Mouse (Mus musculus) mesoderm, embryonic 11.5 days (tissue): ENCODE results near the gene Styxl1.

Experiments used
- DNase-seq: peaks from one replicate; pipeline ENCODE4 v3.0.0-alpha.2; 2012; ENCODE audit warnings: low read depth, low spot score

The Styxl1 gene

DNA sequence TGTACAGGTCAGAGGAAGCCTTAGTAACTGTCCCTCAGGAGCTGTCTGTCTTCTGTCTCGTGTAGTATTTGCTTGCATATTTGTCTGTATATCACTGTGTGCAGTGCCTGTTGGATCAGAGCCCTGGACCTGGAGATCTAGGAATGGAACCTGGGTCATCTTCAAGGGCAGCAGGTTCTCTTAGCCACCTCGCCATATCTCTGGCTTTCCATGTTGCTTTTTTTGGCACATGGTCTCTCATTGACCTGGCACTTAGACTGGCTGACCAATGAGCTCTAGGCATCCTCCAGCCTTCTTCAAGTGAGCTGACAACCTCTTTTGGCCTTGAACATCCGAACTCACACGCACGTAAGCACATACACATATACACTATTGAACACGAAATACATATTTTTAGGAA is 76.0 kb downstream of the Styxl1 start:
- no peak for DNase-seq

- DNase-seq, result no peak
Measured at GRCm38 (mm10) chr5:135701601-135702000, 76.6 kb downstream of the Styxl1 start.

DNA sequence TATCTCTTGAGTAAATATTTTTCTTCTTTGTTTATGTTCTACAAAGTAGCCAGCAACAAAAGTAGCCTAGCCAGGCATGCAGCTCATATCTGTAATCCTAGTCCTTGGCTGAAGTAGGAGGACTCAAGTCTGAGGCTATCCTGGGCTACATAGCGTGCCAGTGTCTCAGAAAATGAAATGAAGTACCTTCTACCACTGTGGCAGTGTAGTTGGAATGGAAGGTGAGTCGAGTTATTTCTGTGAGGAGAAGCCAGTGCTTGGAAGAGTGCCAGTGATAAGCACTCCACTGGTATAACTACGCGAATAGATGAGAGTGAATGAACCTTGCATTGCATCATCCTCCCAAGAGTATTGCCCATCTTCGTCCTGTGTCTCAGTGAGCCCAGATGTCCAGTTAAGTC is 80.5 kb downstream of the Styxl1 start:
- DNase-seq, result no peak
